Mouse (Mus musculus) testis, adult 2 months (tissue): ENCODE results near the gene Fthl17a. TPM values are rescaled to one million over a fixed set of nuclear protein-coding genes. Genes with fewer than 3 reads are reported as not detected.

Experiments used
- H3K27ac ChIP-seq: fragments of 200-500 bp; 2 replicates; pipeline ENCODE4 v1.5.1; 2012; ENCODE audit warnings: low read depth, low read length; ENCODE audit not compliant: control insufficient read depth, insufficient read depth
- H3K27me3 ChIP-seq: fragments of 200-500 bp; 2 replicates; pipeline ENCODE4 v1.6.1; 2012; ENCODE audit warnings: mild to moderate bottlenecking, low read length, moderate library complexity; ENCODE audit not compliant: control insufficient read depth, insufficient read depth
- H3K36me3 ChIP-seq: fragments of 200-500 bp; 2 replicates; pipeline ENCODE4 v1.6.1; 2012; ENCODE audit warnings: mild to moderate bottlenecking, low read length; ENCODE audit not compliant: control insufficient read depth, insufficient read depth
- H3K4me1 ChIP-seq: fragments of 200-500 bp; 2 replicates; pipeline ENCODE4 v1.6.1; 2012; ENCODE audit warnings: low read length; ENCODE audit not compliant: control insufficient read depth, insufficient read depth
- H3K4me3 ChIP-seq: fragments of 200-500 bp; 2 replicates; pipeline ENCODE4 v1.5.1; 2012; ENCODE audit warnings: low read depth, mild to moderate bottlenecking, low read length, moderate library complexity, mixed read lengths; ENCODE audit not compliant: control insufficient read depth
- CTCF ChIP-seq: fragments of 200-500 bp; IDR thresholded peaks from 2 replicates; pipeline ENCODE4 v1.5.1; 2012; ENCODE audit warnings: low read depth, mild to moderate bottlenecking, inconsistent platforms, low read length, moderate library complexity; ENCODE audit not compliant: control insufficient read depth, insufficient read depth, insufficient replicate concordance
- POLR2A ChIP-seq: fragments of 200-500 bp; IDR thresholded peaks from 2 replicates; pipeline ENCODE4 v1.6.1; 2012; ENCODE audit warnings: low read depth, mild to moderate bottlenecking, inconsistent platforms, low read length, moderate library complexity; ENCODE audit not compliant: control insufficient read depth
- polyA plus RNA-seq: library from polyadenylated mRNA; depleted of rRNA; stranded (reverse); fragments of >200 nt; gene quantifications from 2 replicates; pipeline ENCODE4 v1.2.3, GENCODE M21; 2012; rRNA removed

Fthl17a gene
- polyA plus RNA-seq: 35.2 and 37.6 TPM in 2 replicates

GRCm38 (mm10) chrX:85249379-85249778, at the start of gene Fthl17a:
TSS of gene Fthl17a (plus strand) at chrX:85249679.
- H3K4me3 ChIP-seq: peak within 1 kb of the TSS; percentile 73
- H3K27ac ChIP-seq: peak within 1 kb of the TSS; percentile 42; the same call in 1 of the 2 replicates

GRCm38 (mm10) chrX:85207001-85207400, 42.5 kb upstream of the Fthl17a start:
- Histone ChIP-seq H3K36me3 (no peaks in the 10 kb centered on the region), H3K27me3 (no peaks in the 10 kb centered on the region), H3K27ac (no peak overlapping the region), H3K4me1 (no peaks in the 10 kb centered on the region), H3K4me3 (no peak overlapping the region)
- TF ChIP-seq POLR2A: no peak
- TF ChIP-seq CTCF: no peak

More at GRCm38 (mm10) chrX:85249379-85249778, at the start of gene Fthl17a:
- Histone ChIP-seq H3K36me3 (no peaks in the 10 kb centered on the region), H3K27me3 (no peaks in the 10 kb centered on the region), H3K4me1 (no peaks in the 10 kb centered on the region)
- TF ChIP-seq POLR2A (no peak), CTCF (no peak)

- TF ChIP-seq POLR2A (no peak), CTCF (no peak)
- no peak overlapping the region for H3K4me3 ChIP-seq
- H3K4me1 ChIP-seq: no peaks in the 10 kb centered on the region
- H3K27me3 ChIP-seq: no peaks in the 10 kb centered on the region
- no peak overlapping the region for H3K27ac ChIP-seq
- H3K36me3 ChIP-seq: no peaks in the 10 kb centered on the region
Measured at GRCm38 (mm10) chrX:85226883-85227282, 22.6 kb upstream of the Fthl17a start.

- TF ChIP-seq POLR2A (no peak), CTCF (no peak)
- Histone ChIP-seq H3K4me3 (no peak overlapping the region), H3K27me3 (no peaks in the 10 kb centered on the region), H3K36me3 (no peaks in the 10 kb centered on the region), H3K27ac (no peak overlapping the region), H3K4me1 (peaks cover 5% of the 10 kb centered on the region)
Measured at GRCm38 (mm10) chrX:85271821-85272220, 22.3 kb downstream of the Fthl17a start.

- no peak for TF ChIP-seq CTCF
- no peak for TF ChIP-seq POLR2A
- H3K36me3 ChIP-seq: no peaks in the 10 kb centered on the region
- no peak overlapping the region for H3K4me3 ChIP-seq
- H3K4me1 ChIP-seq: peaks cover 5% of the 10 kb centered on the region
- no peaks in the 10 kb centered on the region for H3K27me3 ChIP-seq
- H3K27ac ChIP-seq: no peak overlapping the region
Measured at GRCm38 (mm10) chrX:85272296-85272695, 22.8 kb downstream of the Fthl17a start.

- no peak overlapping the region for H3K4me3 ChIP-seq
- no peaks in the 10 kb centered on the region for H3K36me3 ChIP-seq
- H3K27ac ChIP-seq: no peak overlapping the region
- no peaks in the 10 kb centered on the region for H3K27me3 ChIP-seq
- no peak for TF ChIP-seq CTCF
- TF ChIP-seq POLR2A: no peak
- no peaks in the 10 kb centered on the region for H3K4me1 ChIP-seq
Measured at GRCm38 (mm10) chrX:85289846-85290245, 40.4 kb downstream of the Fthl17a start.

- TF ChIP-seq POLR2A (no peak), CTCF (no peak)
- no peaks in the 10 kb centered on the region for H3K4me1 ChIP-seq
Measured at GRCm38 (mm10) chrX:85292781-85293180, 43.3 kb downstream of the Fthl17a start.

GRCm38 (mm10) chrX:85294001-85294400, 44.5 kb downstream of the Fthl17a start:
- H3K27ac ChIP-seq: no peak overlapping the region
- H3K36me3 ChIP-seq: no peaks in the 10 kb centered on the region
- TF ChIP-seq POLR2A (no peak), CTCF (no peak)
- H3K4me1 ChIP-seq: no peaks in the 10 kb centered on the region
- no peaks in the 10 kb centered on the region for H3K27me3 ChIP-seq
- H3K4me3 ChIP-seq: no peak overlapping the region

More at GRCm38 (mm10) chrX:85292781-85293180, 43.3 kb downstream of the Fthl17a start:
- Histone ChIP-seq H3K27me3 (no peaks in the 10 kb centered on the region), H3K36me3 (no peaks in the 10 kb centered on the region), H3K4me3 (no peak overlapping the region), H3K27ac (no peak overlapping the region)
